Mouse (Mus musculus) B cell, adult 2 months (primary cell): ENCODE measurements around the gene Gab2.

Experiments
- DNase-seq, 2 experiments: peaks; one replicate each; pipeline ENCODE4 v3.0.0; 2022

Gene Gab2

DNA sequence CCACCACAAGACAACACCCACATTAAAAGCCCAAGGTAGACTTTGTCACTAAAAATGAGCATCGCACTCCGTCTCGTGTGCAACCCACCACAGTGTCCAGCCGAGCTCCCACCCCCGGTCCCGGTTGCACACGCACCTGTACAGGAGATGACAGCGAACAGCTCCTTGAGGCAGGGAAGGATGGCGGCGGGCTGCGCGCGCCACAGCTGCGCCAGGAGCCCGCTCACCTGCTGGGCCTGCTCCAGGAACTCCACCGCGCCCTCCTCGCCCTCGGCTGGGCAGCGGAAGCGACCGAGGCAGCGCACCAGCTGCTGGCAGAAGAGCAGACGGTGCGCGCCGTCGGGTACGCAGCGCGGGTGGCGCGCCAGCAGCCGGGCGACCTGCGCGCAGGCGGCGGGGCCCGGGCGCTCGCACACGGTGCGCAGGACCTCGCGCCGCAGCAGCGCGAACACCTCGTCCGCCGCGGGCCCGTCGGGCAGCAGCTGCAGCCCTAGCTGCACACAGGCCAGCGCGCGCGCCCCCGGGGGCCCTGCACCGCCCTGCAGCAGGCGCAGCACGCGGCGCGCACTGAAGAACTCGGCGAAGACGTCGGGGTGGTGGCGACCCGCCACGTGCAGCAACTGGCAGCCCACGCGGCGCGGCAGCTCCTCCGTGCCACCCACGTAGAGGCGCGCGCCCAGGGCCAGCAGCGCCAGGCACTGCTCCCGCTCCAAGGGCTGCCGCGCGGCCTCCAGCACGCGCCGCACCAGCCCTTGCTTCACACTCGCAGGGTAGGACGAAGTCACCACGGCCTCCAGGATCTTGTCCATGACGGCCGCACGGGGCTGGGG, 244.0 kb downstream of the Gab2 start:
- no peak for DNase-seq

DNA sequence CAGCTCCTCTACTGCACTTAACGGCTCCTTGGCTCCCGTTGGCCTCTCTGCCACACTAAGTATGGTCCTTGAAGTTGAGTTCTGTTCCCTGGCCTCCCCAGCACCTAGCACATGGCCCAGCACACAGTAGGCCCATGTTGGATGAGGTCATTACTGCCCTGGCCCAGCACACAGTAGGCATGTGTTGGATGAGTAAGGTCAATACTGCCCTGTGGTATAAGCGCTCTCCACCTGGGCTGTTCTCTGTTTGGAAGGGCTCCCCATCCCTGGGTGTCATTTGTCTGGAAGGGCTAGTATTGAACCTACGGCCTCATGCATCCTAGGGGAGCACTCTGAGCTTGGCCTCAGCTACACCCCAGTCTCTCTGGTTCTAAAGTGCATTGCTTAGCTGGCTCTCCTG, 246.0 kb downstream of the Gab2 start:
- no peak for DNase-seq

DNA sequence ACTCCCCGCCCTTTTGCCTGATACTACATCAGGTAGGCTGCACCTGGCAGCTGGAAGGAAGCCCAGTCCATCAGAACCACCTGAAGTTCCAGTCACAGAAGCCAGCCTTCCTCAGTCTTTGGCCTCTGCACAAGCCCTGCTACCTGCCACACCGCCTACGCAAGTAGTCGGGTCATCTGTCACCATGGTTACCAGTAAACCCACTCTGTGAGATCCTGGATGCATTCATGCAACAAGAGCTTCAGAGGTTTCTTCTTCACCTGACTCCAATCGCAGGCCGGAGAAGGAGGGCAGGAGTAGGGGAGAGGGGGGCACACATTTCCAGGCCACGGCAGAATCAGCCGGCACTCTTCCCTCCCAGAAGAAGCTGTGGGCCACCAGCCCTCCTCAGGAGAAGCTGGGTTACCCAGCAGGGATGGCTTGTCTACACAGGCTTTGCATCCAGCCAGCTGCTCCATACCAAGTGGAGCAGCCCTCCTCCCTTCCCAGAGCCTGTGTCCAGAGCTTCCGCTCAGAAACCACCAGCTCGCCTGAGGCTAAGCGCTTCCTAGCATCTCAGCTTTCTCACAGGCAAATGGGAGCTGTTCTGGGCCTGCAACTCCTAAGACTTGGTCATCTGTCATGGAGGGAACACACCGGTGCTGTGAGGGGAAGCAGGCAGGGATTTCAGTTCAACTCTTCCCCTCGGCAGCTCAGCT, 247.7 kb downstream of the Gab2 start:
- no peak for DNase-seq

- DNase-seq, result no peak
Observed at GRCm38 (mm10) chr7:97329676-97330075, 248.3 kb downstream of the Gab2 start.

DNA sequence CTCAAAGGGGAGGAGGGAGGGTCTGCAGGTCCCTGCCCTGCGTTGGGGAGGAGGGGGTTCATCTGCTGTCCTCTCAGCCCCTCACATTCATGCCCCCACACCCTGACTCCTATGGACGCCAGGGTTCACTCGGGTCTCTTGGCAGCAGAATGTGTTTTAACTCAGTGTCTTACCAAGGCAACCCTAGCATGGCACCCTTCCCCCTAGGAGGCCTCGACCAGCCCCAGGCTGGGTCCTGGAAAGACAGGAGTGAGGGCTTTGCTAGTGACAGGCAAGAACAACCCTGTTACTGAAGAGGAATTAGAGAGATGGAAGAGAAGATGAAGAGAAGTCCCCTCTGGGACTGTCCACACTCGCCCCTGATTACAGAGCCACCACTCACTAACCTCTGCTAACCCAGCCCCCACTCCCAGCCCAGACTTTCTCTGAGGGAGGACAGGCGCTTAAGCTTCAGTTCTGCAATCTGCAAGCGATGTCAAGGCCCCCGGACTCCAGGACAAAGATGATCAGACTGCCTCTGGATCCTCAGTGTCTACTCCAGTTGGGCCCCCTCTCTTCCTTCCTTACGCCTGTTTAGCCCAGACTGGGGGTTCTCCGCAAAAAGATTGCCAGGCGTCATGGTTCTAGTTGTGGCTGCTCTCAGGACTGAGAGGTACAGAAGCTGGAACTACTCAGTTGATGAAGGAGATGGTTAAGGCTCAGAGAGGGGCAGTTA, 249.7 kb downstream of the Gab2 start:
- peak; percentile 4 to 10 for DNase-seq

DNA sequence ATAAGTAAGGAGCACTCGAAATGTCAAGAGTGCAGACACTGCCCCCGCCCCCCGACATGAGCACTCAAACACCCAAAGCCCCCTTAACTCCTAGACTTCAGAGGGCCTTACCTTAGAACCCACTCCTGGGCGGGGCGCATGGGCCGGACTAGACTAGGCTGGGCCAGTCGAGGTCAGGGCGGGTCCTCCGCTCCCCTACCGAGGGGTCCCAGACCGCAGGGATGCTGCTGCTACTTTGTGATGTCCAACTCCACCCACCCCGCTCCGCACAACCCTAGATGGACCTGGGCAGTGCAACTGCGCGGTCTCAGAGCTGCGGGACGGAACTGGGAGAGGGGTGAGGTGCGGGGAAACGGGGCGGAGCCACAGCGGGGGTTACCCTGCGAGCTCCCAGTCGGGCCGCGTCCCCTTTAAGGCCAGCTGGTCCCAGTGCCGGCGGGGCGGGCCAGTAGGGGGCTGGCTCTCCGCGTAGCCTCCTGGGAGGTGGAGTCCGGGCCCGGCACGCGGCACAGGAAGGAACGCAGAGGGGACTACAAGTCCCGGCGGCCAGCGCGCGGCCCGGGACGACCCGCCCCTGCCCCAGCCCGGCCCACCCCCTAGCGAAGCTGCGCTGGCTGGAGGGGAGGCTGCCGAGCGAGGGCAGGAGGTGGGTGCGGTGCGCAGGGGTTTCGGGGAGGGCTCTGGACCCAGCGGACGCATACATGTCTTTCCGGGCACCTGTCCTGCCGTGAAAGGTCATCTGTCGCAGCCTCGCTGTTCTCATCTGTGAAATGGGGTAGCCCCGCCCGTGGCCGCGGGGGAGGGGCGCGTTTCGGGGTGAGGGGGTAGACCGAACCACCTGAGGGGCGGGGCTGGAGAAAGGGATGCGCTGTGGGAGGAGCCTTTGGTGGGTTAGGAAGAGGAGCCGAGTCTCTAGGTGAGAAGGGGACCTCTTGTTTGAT, 250.6 kb downstream of the Gab2 start, which contains the start of the genes Usp35 and Kctd21:
Gene Usp35, minus strand, starts transcription at position 295 of the 941 bp plus-strand sequence.
Gene Kctd21, plus strand, starts transcription at position 602 of the 941 bp plus-strand sequence.
- peak; percentile 93 to 94 for DNase-seq

GRCm38 (mm10) chr7:97332667-97333041, 251.3 kb downstream of the Gab2 start:
- no peak for DNase-seq

DNA sequence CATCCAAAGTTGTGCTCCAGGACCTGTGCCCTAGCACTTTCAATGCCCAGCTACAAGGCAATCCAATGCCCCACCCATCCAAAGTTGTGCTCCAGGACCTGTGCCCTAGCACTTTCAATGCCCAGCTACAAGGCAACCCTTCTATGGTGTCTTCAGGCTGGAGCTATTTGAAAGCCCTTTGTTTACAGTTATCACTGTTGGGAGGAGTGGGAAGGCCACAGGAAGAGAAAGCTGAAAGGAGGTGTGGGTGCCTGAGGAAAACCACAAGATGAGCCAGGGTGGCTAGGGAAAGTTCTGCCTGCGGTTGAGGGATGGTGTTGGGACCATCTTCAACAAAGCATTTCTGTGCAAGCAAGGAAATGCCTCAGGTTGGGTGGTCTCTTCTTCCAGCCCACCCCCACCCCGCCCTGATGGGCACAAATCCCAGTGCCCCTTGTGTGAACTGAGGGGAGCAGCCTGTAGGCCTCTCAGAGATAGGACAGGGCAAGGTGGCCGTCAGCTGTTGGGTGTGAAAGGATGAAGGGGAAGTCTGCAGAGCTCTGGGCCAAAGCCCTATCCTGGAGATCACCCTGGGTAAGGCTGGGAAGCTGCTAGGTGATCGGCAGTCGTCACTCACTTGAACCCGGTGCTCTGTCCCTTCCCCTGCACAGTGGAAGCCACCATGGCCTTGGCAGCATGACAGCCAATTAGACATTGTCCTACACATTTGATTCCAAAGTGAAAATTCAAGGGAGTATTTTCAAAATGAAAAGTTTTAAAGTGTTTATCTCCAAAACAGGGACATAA, 251.9 kb downstream of the Gab2 start:
- no peak for DNase-seq

- DNase-seq, result no peak
Observed at GRCm38 (mm10) chr7:97334406-97334805, 253.0 kb downstream of the Gab2 start.

- DNase-seq, result peak in 1 of 2 experiments; percentile 13
Observed at GRCm38 (mm10) chr7:97336678-97337077, 255.3 kb downstream of the Gab2 start.

DNA sequence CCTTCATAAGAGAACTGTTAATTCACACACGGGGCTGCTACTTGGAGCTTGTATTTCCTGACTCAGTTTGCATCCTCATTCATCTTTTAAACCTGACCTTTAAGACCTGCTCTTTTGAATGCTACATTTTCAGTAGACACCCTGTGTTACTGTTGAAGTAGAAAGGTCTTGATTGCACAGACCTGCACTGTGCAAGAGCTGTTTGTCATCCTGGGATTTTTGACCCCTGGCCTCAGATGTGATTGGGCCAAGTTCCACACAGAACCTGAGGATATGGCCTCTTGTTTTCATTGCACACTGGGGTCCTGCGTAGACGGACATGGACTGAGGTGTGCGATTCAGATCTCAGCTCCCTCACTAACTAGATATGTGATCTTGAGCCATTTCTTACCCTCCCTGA, 257.2 kb downstream of the Gab2 start:
- DNase-seq, result no peak

- no peak for DNase-seq
Observed at GRCm38 (mm10) chr7:97339623-97340022, 258.2 kb downstream of the Gab2 start.

DNA sequence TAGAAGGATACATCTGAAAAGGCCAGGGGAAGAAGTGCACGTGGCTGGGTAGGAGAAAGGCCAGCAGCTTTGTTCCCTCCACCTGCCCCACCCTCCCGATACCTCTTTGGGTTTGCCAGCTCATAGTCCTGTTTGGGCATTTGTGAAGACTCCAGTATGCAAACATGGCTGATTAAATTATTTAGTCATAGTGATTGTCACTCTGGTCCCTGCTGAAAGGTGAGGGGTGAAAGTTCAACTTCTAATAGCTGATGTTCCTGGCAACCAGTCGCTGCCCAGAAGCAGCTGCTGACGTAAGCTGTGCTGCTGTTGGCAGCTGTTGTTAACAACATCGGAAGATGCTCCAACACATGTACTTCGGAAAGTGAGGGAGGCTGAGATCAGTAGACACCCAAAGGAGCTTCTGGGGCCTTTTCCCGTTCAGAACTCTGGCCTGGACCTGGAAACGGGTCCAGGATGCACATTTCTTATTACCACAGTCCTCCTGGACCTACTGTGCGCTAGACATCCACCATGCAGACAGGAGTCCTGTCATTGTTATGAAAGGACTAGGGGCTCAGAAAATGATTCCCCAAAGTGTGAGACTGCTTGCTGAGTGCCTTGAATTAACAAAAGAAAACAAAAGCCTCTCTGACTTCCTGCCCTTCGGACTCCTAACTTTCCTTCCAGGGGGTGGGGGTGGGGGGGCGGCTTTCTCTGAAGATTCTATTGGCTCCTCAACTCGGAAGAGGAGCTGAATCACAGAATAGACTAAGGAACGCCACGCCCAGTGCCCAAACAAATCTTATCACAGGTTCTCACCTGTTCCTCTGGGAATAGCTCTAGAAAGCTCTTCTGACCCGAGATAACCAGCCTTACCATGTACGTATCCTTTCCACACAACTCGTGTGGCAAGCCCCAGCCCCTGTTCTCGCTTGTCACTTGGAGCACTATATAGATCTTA, 259.8 kb downstream of the Gab2 start:
- no peak for DNase-seq

DNA sequence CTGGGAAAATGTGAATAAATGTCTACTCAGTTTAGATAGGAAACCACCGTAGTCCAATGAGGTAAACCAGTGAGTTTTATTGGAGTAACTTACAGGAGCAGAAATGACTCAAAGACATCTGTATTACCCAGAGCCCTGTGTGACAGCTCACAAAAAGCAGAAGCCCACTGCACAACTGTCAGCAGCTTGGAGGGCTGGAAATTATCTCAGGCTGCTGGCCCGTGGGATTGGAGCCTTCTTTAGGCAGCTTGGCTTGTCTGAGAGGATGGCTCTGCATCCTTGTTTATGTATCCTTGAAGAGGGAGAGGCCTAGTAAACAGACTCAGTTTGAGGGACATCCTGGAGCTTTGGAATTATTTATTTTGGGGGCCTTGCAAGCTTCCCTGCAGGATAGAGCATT, 261.6 kb downstream of the Gab2 start:
- DNase-seq, result no peak

DNA sequence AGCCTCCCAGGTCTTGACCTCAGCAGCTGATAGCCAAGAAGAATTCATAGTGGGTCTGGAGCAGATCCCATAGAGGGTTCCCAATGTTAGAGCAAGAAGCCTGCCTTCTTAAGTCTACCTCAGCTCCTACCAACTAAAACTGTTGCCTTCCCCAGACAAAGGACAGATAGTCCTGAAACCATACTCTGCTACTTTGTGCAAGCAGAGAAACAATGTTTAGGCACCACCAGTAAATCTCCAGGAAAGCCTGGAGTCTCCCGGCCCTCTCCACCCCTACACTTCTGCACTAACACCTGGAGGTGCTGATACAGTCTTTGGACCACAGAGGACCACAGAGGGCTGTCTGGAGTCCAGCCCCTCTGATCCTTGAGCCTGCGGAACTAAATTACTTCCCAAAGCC, 263.3 kb downstream of the Gab2 start:
- DNase-seq, result no peak

DNA sequence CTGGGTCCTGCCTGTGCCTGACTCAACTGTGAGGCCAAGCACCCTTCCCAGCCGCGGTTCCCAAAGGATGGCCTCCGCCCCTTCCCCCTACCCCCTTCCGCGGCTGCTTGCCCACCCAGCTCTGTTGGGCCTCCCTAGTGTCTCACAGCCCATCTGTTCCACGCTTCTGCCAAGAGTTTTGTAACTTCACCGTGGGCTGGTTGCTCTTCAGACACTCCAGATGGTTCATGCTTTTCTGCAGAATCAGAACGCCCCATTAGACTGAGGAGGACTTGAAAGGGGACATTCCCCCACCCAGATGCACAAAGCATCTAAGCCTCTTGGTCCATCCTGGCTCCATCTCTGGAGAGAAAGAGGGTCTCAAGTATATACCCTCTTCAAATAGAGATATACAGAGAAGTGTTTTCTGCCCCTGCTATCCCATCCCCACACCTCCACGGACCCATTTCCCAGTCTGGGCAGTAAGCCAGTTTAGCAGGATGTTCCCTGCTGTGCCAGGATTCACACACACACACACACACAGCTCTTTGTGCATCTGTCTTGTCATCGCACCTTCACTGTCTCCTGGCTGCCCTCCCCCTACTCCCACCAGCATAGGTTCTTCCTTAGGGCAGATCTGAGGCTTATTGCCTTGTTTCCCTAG, 264.0 kb downstream of the Gab2 start:
- no peak for DNase-seq

DNA sequence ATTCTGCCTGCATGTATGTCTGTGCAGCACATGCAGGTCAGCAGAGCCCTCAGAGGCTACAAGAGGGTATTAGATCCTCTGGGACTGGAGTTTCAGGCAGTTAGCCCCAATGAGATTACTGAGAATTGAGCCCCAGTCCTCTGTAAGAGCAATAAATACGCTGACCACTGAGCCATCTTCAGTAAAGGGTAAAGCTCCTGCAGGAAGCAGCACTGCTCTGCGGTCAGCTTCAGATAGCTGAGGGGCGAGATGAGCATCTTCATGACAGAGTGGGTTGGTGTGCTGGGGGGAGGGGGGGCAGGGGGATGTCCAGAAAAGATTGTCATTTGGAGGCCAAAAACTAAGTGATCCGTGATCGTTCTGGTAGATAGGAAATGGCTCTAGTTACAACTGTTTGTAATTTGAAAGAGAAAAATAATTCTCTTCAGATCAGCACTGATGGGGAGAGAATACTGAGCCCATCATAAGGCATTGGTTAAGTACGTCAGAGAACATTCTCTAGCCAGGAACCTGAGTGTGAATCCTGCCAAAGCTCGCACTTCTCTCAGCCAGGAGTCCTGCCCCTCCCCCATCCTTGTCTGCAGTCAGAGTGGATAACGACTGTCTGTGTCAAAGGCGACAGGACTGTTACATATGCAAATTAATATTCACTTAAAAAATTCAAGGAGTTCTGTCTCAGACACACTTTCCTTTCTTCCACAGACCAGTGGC, 264.9 kb downstream of the Gab2 start:
- no peak for DNase-seq

GRCm38 (mm10) chr7:97346822-97347166, 265.4 kb downstream of the Gab2 start:
- DNase-seq, result no peak

- no peak for DNase-seq
Observed at GRCm38 (mm10) chr7:97347464-97347863, 266.1 kb downstream of the Gab2 start.
